Mouse (Mus musculus) limb, embryonic 13.5 days (tissue): ENCODE measurements around the gene 9130213A22Rik. TPM values are rescaled to one million over a fixed set of nuclear protein-coding genes. Genes with fewer than 3 reads are reported as not detected.

Experiments
- ATAC-seq: fragments of 200-750 bp; cut with Nextera tagmentation; 2 replicates; pipeline ENCODE4 v1.8.0; 2017; ENCODE audit warnings: low read depth, moderate number of reproducible peaks, moderate TSS enrichment; ENCODE audit not compliant: low FRiP score
- H3K27ac ChIP-seq: fragments of 300-500 bp; sonication (generic); 2 replicates; pipeline ENCODE4 v1.5.1; 2015; ENCODE audit warnings: inconsistent platforms, mild to moderate bottlenecking, moderate library complexity
- H3K27me3 ChIP-seq: fragments of 300-500 bp; sonication (generic); 2 replicates; pipeline ENCODE4 v1.6.1; 2015; ENCODE audit warnings: mild to moderate bottlenecking, inconsistent platforms
- H3K36me3 ChIP-seq: fragments of 300-500 bp; sonication (generic); 2 replicates; pipeline ENCODE4 v1.6.1; 2015; ENCODE audit warnings: inconsistent platforms, mild to moderate bottlenecking, moderate library complexity
- H3K4me1 ChIP-seq: fragments of 300-500 bp; sonication (generic); 2 replicates; pipeline ENCODE4 v1.6.1; 2015; ENCODE audit warnings: inconsistent platforms
- H3K4me2 ChIP-seq: fragments of 300-500 bp; sonication (generic); replicated peaks from 2 replicates; pipeline ENCODE4 v1.6.1; 2015; ENCODE audit warnings: inconsistent platforms, mild to moderate bottlenecking, moderate library complexity
- H3K4me3 ChIP-seq: fragments of 300-500 bp; sonication (generic); 2 replicates; pipeline ENCODE4 v1.5.1; 2015; ENCODE audit warnings: moderate library complexity, mild to moderate bottlenecking, inconsistent platforms
- H3K9ac ChIP-seq: fragments of 300-500 bp; sonication (generic); 2 replicates; pipeline ENCODE4 v1.6.1; 2015; ENCODE audit warnings: mild to moderate bottlenecking, inconsistent platforms
- H3K9me3 ChIP-seq: fragments of 300-500 bp; sonication (generic); 2 replicates; pipeline ENCODE4 v1.6.1; 2016; ENCODE audit warnings: inconsistent platforms
- WGBS: fragments of 180-500 bp; shearing (Covaris S2); methylation state at CpG from one replicate; pipeline ENCODE4 v1.1.7; 2015; 5-methylcytosine and 5-hydroxymethylcytosine counted together
- polyA plus RNA-seq: library from polyadenylated mRNA; unstranded; fragments of >200 nt; fragmentation: Nextera tagmentation; extraction: Ambion mirVana; gene quantifications from 2 replicates; pipeline ENCODE4 v1.2.1, GENCODE M21; 2015

The 9130213A22Rik gene
- polyA plus RNA-seq, 1 experiment from 2014 or later = 0.52 TPM

DNA sequence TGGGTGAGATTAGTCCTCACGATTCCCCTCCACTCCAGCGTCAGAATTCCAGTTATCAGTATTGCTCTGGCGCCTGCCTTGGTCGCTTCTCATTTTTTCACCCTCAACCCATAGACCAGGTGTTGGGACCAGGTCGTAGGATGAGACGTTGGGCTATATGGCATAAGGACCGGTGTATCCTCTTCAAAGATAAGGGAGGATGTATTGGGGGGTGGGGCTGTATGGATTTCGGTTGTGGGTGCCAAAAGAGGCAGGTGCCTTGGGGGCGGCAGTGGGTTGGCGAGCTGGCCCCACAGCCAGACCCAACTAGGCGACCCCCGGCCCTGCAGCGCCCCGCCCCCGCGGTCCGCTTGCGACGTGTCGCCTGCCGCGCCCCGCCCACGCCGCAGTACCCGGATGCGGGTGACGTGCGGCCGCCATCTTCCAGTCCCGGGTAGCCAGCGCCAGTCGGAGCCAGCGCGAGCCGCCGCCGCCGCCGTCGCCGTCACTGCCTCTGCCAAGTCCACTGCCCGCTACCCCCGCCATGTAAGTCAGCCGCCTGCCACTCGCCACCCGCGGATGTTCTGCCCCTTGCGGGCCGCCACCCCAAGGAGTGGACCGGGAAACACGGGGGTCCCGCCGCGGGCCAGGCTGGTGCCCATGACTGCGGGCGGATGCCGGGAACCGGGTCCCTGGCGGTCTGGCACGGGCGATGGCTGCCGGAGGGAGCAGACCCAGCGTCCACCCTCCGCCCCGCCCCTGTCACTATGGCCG is 34.1 kb downstream of the 9130213A22Rik start, which contains the start of gene Vamp2:
Gene Vamp2 (plus strand): TSS at position 388 of the 753 bp plus-strand sequence.
- ATAC-seq = peak; percentile 87
- H3K4me1 ChIP-seq = peaks cover 34% of the 10 kb centered on the region

GRCm38 (mm10) chr11:69087597-69087996 is 34.8 kb downstream of the 9130213A22Rik start:
- Histone ChIP-seq H3K4me2 (peak overlapping the region; percentile 97), H3K4me3 (peak overlapping the region; percentile 95; the same call in 1 of the 2 replicates)

More for the DNA sequence above, 34.1 kb downstream of the 9130213A22Rik start, which contains the start of gene Vamp2:
- no peaks in the 10 kb centered on the region for H3K27me3 ChIP-seq
- H3K4me2 ChIP-seq = peak within 1 kb of the TSS; percentile 97
- H3K4me3 ChIP-seq = peak within 1 kb of the TSS; percentile 95
- WGBS = under 1% methylated on average over 67 of the region's 67 CpGs
- H3K27ac ChIP-seq = peak within 1 kb of the TSS; percentile 87
- H3K36me3 ChIP-seq = peaks cover 34% of the 10 kb centered on the region
- peak within 1 kb of the TSS; percentile 100 for H3K9ac ChIP-seq
- H3K9me3 ChIP-seq = no peaks in the 10 kb centered on the region

DNA sequence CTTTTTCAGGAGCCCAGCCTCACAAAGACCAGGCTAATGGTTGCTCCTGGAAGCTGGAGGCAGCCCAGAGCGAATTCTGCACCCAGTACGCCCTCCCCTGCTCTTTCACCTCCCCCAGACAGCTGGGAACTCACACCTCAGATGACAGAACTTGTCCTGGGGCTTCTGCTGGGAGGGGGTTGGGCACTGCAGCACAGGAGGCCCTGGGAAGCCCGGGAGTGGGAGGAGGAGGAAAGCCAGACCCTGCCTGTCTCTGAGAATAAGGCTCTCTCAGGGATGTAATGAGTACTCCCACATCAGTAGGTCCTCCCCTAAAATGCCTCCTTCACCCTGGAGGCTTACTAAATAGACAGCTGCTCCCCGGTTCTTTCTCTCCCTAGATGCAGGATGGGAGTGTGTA is 35.3 kb downstream of the 9130213A22Rik start:
- ATAC-seq = no peak
- WGBS = 30% methylated on average over 4 of the region's 4 CpGs
- peaks cover 34% of the 10 kb centered on the region for H3K4me1 ChIP-seq
- H3K4me3 ChIP-seq = no peak overlapping the region
- peaks cover 27% of the 10 kb centered on the region for H3K36me3 ChIP-seq
- H3K4me2 ChIP-seq = no peak overlapping the region
- H3K27ac ChIP-seq = peak overlapping the region; percentile 67; the same call in 1 of the 2 replicates
- no peaks in the 10 kb centered on the region for H3K27me3 ChIP-seq
- no peak overlapping the region for H3K9ac ChIP-seq
- no peaks in the 10 kb centered on the region for H3K9me3 ChIP-seq

More at GRCm38 (mm10) chr11:69087597-69087996, 34.8 kb downstream of the 9130213A22Rik start:
- no peak for ATAC-seq
- Histone ChIP-seq H3K27ac (peak overlapping the region; percentile 67; the same call in 1 of the 2 replicates), H3K4me1 (peaks cover 34% of the 10 kb centered on the region), H3K36me3 (peaks cover 30% of the 10 kb centered on the region), H3K27me3 (no peaks in the 10 kb centered on the region), H3K9ac (peak overlapping the region; percentile 100; the same call in 1 of the 2 replicates), H3K9me3 (no peaks in the 10 kb centered on the region)
- WGBS = 64% methylated on average over 2 of the region's 2 CpGs

DNA sequence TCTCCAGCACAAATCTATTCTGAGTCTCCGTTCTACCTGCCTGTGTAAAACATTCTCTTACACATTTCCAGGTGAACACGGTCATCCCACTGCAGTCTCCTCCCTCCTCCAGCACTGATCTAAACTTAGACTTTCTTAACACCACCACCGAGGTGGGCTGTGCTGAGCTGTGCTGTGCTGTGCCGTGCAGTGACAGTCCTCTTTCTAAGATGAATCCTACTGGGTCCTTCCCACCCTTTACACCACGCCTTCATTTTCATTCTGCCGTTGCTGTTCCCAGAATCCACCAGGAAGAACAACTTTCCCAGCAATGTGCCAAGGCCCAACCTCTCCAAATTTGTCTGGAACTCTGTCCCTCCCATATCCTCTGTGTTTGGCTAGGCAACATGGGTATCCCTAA is 36.0 kb downstream of the 9130213A22Rik start:
- no peak overlapping the region for H3K4me2 ChIP-seq
- H3K9ac ChIP-seq = 0 out of 2 replicates have a peak overlapping the region, but pooled peaks have one; percentile 9
- no peaks in the 10 kb centered on the region for H3K9me3 ChIP-seq
- H3K27me3 ChIP-seq = no peaks in the 10 kb centered on the region
- peaks cover 20% of the 10 kb centered on the region for H3K36me3 ChIP-seq
- 57% methylated on average over 6 of the region's 6 CpGs for WGBS
- no peak overlapping the region for H3K4me3 ChIP-seq
- no peak for ATAC-seq
- H3K4me1 ChIP-seq = peaks cover 34% of the 10 kb centered on the region
- no peak overlapping the region for H3K27ac ChIP-seq

DNA sequence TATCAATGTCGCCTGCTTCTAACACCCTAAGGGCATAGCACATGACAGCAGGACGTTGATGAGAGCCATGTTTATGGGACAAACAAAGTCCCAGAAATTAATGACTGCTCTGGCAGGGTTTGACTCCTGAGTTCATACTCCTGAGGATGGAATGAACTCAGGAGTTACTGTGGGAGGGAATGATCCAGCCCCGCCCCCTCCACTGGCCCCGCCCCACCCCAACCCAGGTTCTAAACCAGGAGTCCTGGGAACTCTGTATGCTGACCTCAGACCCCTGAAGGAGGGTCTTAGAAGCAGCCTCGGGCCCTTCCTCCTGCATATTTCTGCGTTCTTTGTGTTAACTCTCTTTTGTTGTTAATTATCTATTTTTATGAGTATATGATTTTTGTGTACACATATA is 36.8 kb downstream of the 9130213A22Rik start:
- Histone ChIP-seq H3K4me1 (peaks cover 30% of the 10 kb centered on the region), H3K27me3 (no peaks in the 10 kb centered on the region), H3K4me3 (no peak overlapping the region), H3K9ac (no peak overlapping the region), H3K9me3 (no peaks in the 10 kb centered on the region), H3K4me2 (no peak overlapping the region), H3K36me3 (peaks cover 12% of the 10 kb centered on the region), H3K27ac (no peak overlapping the region)
- no peak for ATAC-seq
- 60% methylated on average over 6 of the region's 6 CpGs for WGBS

DNA sequence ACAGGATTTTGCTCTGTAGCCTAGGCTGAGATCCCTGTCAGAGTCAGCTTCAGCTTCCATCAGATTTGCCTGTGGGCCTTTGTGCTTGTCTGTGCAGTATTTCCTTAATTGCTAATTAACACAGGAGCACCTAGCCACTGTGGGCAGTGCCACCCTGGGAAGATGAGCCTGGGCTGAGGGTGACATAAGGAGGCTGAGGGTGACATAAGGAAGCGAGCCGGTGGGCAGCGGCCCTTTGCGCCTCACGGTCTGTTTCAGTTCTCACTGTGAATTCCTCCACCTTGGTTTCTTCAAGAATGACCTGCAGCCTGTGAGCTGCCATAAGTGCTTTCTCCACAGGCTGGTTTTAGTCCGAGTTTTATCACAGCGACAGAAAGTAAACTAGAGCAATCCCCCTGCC is 40.8 kb downstream of the 9130213A22Rik start:
- Histone ChIP-seq H3K27ac (no peak overlapping the region), H3K27me3 (no peaks in the 10 kb centered on the region), H3K4me1 (no peaks in the 10 kb centered on the region), H3K9me3 (no peaks in the 10 kb centered on the region), H3K36me3 (no peaks in the 10 kb centered on the region), H3K4me2 (no peak overlapping the region), H3K4me3 (no peak overlapping the region), H3K9ac (no peak overlapping the region)
- no peak for ATAC-seq
- 88% methylated on average over 7 of the region's 7 CpGs for WGBS

- Histone ChIP-seq H3K27ac (no peak overlapping the region), H3K9ac (no peak overlapping the region), H3K4me1 (no peaks in the 10 kb centered on the region), H3K27me3 (no peaks in the 10 kb centered on the region), H3K4me2 (no peak overlapping the region), H3K4me3 (no peak overlapping the region), H3K9me3 (no peaks in the 10 kb centered on the region), H3K36me3 (no peaks in the 10 kb centered on the region)
- no peak for ATAC-seq
- WGBS = 88% methylated on average over 8 of the region's 8 CpGs
Observed at GRCm38 (mm10) chr11:69080855-69081222, 41.5 kb downstream of the 9130213A22Rik start.

DNA sequence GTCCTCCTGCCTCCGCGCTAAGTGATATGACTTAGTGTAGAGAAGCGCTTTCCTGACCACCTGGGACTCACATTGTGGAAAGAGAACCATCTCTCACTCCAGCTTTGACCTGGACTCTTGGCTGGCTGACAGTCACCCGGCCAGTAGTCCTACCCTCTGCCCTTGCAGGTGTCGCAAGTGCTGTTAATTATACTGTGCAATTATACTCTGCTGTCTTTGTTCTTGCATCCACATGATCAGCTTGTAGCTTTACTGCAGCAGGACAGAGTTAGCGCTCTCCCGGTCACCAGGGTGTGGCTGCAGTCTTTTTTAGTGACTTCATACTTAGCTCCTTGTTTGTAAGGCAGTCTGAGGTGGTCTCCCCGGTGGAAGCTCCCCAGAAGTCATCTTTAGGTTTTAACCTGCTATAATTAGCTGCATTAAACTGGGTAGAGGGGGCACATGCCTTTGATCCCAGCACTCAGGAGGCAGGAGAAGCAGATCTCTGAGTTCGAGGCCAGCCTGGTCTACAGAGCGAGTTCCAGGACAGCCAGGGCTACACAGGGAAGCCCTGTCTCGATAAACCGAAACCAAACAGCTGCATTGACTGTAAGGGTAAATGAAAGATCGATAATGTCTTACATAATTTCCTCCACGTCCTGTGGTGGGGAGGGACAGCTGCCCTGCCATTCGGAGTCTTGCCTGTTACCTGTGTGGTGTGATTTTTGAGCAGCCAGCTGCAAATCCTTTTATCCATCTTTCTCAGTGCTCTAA is 42.1 kb downstream of the 9130213A22Rik start:
- H3K27me3 ChIP-seq = no peaks in the 10 kb centered on the region
- ATAC-seq = no peak
- no peak overlapping the region for H3K4me2 ChIP-seq
- no peak overlapping the region for H3K4me3 ChIP-seq
- H3K36me3 ChIP-seq = no peaks in the 10 kb centered on the region
- no peak overlapping the region for H3K27ac ChIP-seq
- no peaks in the 10 kb centered on the region for H3K4me1 ChIP-seq
- WGBS = 74% methylated on average over 15 of the region's 15 CpGs
- H3K9me3 ChIP-seq = no peaks in the 10 kb centered on the region
- no peak overlapping the region for H3K9ac ChIP-seq

- Histone ChIP-seq H3K27me3 (no peaks in the 10 kb centered on the region), H3K36me3 (no peaks in the 10 kb centered on the region), H3K27ac (no peak overlapping the region), H3K4me3 (no peak overlapping the region), H3K4me2 (no peak overlapping the region), H3K9ac (no peak overlapping the region), H3K9me3 (no peaks in the 10 kb centered on the region), H3K4me1 (peaks cover 4% of the 10 kb centered on the region)
- no peak for ATAC-seq
- WGBS = 58% methylated on average over 5 of the region's 5 CpGs
Observed at GRCm38 (mm10) chr11:69078805-69079438, 43.5 kb downstream of the 9130213A22Rik start.

DNA sequence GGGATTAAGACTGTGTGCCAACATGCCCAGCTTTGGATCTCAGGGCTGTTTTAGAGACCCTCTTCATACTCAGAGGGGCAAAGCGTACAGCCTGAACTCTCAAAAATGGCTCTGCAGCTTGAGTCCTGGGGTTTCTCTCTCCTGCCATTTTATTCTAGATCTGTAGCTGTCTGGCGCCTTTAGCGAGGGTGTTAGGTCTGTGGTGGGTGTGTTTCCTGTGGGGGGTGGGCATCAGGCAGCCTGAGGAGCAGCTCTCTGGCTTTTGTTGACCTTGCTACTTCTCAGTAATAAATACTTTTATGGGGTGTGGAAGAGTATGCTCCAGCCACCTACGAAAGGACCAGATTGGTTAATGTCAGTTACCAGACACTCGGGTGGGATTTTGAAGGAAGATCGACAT is 44.3 kb downstream of the 9130213A22Rik start:
- WGBS = 52% methylated on average over 6 of the region's 6 CpGs
- no peak for ATAC-seq
- no peak overlapping the region for H3K9ac ChIP-seq
- H3K27ac ChIP-seq = no peak overlapping the region
- H3K36me3 ChIP-seq = no peaks in the 10 kb centered on the region
- H3K9me3 ChIP-seq = no peaks in the 10 kb centered on the region
- no peak overlapping the region for H3K4me2 ChIP-seq
- H3K4me1 ChIP-seq = peaks cover 4% of the 10 kb centered on the region
- H3K4me3 ChIP-seq = no peak overlapping the region
- no peaks in the 10 kb centered on the region for H3K27me3 ChIP-seq

DNA sequence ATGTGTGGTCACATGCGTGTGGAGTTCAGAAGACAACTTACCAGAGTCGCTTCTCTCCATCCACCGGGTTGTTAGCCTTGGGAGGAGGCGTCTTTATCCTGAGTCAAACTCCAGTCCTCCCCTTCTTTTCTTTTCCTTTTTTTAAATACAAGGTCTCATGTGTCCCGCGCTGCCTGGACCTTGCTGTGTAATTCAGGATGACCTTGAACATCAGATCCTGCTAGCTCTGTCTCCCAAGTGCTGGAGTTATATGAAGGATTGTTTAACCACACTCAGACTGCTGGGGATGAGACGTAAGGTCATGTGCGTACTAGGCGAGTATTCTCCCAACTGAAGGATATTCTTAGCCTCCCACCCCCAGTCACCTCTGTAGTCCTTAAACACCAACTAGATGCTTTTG is 45.1 kb downstream of the 9130213A22Rik start:
- Histone ChIP-seq H3K36me3 (no peaks in the 10 kb centered on the region), H3K9ac (no peak overlapping the region), H3K4me1 (peaks cover 10% of the 10 kb centered on the region), H3K4me3 (no peak overlapping the region), H3K27me3 (no peaks in the 10 kb centered on the region), H3K27ac (no peak overlapping the region), H3K4me2 (no peak overlapping the region), H3K9me3 (no peaks in the 10 kb centered on the region)
- no peak for ATAC-seq
- 83% methylated on average over 9 of the region's 9 CpGs for WGBS

DNA sequence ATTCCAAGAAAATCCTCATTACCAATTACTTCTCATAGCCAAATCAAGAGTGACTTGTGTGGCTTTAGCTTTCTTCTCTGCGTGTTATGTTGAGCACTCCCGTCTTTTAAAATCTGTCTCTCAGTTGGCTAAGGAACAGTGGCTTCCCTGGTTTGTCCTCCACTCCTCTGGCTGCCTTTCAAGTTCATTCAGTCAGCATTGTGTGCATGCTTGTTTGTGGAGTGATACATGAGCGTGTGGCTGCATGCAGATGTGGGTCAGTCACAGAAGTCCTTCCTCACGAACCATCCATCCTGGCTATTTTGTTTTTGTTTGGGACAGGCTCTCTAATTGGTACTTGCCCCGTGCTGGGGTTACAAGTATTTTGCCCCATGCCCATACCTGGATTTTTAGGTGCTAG is 45.8 kb downstream of the 9130213A22Rik start:
- Histone ChIP-seq H3K27ac (no peak overlapping the region), H3K9me3 (no peaks in the 10 kb centered on the region), H3K36me3 (no peaks in the 10 kb centered on the region), H3K4me2 (no peak overlapping the region), H3K4me1 (peaks cover 18% of the 10 kb centered on the region), H3K27me3 (no peaks in the 10 kb centered on the region), H3K9ac (no peak overlapping the region), H3K4me3 (no peak overlapping the region)
- no peak for ATAC-seq
- 75% methylated on average over 5 of the region's 5 CpGs for WGBS
